Mouse (Mus musculus) layer of hippocampus, postnatal 14 days (tissue): ENCODE results near the gene Defa36. TPM values are rescaled to one million over a fixed set of nuclear protein-coding genes. Genes with fewer than 3 reads are reported as not detected.
"Not testable (repeated sequence)": the region's sequence is repeated elsewhere in the genome, so short reads cannot be mapped to it uniquely, and the experiment has no call there.

Source experiments
- DNase-seq, 2 experiments: peaks; one replicate each; pipeline ENCODE4 v3.0.0; 2021 to 2022; ENCODE audit warnings: low spot score in 2 of 2, mixed read lengths in 1 of 2
- long read RNA-seq, 2 experiments: library from polyadenylated mRNA; stranded (forward); transcript quantifications; one replicate each; pipeline ENCODE4 v2.0.0; 2021
- total RNA-seq, 2 experiments: library from RNA; stranded (reverse); gene quantifications; 2 replicates each; pipeline ENCODE4 v1.2.3; 2021

Defa36 gene
- total RNA-seq, result not detected
- long read RNA-seq, experiment 1, result 0 reads
- long read RNA-seq, experiment 2, result 0 reads

DNA sequence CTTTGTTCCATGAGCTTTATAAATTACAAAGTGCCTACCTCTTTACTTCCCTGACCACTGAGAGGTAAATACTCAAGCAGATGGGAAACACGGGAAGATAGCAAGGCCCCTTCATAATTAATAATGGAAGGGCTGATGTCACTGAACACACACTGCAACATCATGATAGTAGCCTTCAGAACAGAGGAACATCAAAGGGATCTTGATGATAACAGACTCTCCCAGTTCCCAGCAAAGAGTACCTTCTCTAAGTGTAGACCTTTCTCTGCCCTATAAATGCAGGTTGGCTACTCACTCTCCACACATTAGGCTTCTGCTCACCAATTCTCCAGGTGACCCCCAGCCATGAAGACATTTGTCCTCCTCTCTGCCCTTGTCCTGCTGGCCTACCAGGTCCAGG, at the start of gene Defa36:
TSS of gene Defa36 (plus strand) at position 301 of the 400 bp plus-strand sequence.
- DNase-seq, result not testable (repeated sequence)

DNA sequence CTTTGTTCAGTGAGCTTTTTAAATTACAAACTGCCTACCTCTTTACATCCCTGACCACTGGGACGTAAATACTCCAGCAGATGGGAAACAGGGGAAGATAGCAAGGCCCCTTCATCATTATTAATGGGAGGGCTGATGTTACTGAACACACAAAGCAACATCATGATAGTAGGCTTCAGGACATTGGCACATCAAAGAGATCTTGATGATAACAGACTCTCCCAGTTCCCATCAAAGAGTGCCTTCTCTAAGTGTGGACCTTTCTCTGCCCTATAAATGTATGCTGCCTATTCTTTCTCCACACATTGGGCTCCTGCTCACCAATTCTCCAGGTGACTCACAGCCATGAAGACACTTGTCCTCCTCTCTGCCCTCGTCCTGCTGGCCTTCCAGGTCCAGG, 49.0 kb upstream of the Defa36 start, which contains the start of gene Defa2:
TSS of gene Defa2 (plus strand) at position 301 of the 400 bp plus-strand sequence.
- DNase-seq, result not testable (repeated sequence)

DNA sequence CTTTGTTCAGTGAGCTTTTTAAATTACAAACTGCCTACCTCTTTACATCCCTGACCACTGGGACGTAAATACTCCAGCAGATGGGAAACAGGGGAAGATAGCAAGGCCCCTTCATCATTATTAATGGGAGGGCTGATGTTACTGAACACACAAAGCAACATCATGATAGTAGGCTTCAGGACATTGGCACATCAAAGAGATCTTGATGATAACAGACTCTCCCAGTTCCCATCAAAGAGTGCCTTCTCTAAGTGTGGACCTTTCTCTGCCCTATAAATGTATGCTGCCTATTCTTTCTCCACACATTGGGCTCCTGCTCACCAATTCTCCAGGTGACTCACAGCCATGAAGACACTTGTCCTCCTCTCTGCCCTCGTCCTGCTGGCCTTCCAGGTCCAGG, 35.7 kb upstream of the Defa36 start, which contains the start of gene Defa33:
TSS of gene Defa33 (plus strand) at position 301 of the 400 bp plus-strand sequence.
- DNase-seq, result not testable (repeated sequence)

DNA sequence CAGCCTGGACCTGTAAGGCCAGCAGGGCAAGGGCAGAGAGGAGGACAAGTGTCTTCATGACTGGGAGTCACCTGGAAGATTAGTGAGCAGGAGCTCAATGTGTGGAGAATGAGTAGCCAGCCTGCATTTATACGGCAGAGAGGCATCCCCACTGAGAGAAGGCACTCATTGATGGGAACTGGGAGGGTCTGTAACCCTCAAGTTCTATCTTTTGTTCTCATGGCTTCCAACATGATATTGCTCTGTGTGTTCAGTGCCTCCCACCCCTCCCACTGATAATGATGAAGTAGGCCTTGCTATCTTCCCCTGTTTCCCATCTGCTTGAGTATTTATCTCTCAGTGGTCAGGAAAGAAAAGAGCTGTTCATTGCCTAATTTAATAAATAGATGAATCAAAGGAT, 29.2 kb downstream of the Defa36 start, which contains the start of gene Gm7849:
TSS of gene Gm7849 (minus strand) at position 101 of the 400 bp plus-strand sequence.
- DNase-seq, result not testable (repeated sequence)

Other genes starting within 250 kb of the Defa36 start
- gene Defa31, start 235.8 kb upstream of the Defa36 start, total RNA-seq, result not detected
- not detected for gene Gm15293, start 225.8 kb upstream of the Defa36 start, total RNA-seq
- gene Gm15292, start 177.7 kb upstream of the Defa36 start, total RNA-seq, result not detected
- gene Defa27, start 111.9 kb upstream of the Defa36 start, total RNA-seq, result not detected
- gene Defa29, start 100.4 kb upstream of the Defa36 start, total RNA-seq, result not detected
- not detected for gene Defa2, start 48.9 kb upstream of the Defa36 start, total RNA-seq
- not detected for gene Defa33, start 35.6 kb upstream of the Defa36 start, total RNA-seq
- not detected for gene Gm7849, start 29.1 kb downstream of the Defa36 start, total RNA-seq
- gene Defa20, start 81.8 kb downstream of the Defa36 start, total RNA-seq, result not detected
- not detected for gene Defa32, start 101.6 kb downstream of the Defa36 start, total RNA-seq
- gene Defa37, start 138.0 kb downstream of the Defa36 start, total RNA-seq, result not detected
- gene Defa28, start 155.6 kb downstream of the Defa36 start, total RNA-seq, result not detected
- gene Gm7861, start 167.1 kb downstream of the Defa36 start, total RNA-seq, result not detected
- not detected for gene Defa26, start 190.8 kb downstream of the Defa36 start, total RNA-seq
- gene Defa17, start 228.4 kb downstream of the Defa36 start, total RNA-seq, result not detected
- gene Defa34, start 238.4 kb downstream of the Defa36 start, total RNA-seq, result not detected